Mouse (Mus musculus) Patski (cell line): ENCODE results near the gene Wfdc18. TPM values are rescaled to one million over a fixed set of nuclear protein-coding genes. Genes with fewer than 3 reads are reported as not detected.

ENCODE experiments used
- ATAC-seq: fragments of 100-300 bp; one replicate; pipeline ENCODE4 v1.8.0; 2021
- CTCF ChIA-PET: fragments of 350-600 bp; sonication (Branson Sonifier 250); formaldehyde crosslinking; loops from one replicate; lab custom pipeline; 2022; ENCODE audit warnings: inconsistent platforms; lab: Charles Lee
- POLR2A ChIA-PET: fragments of 350-600 bp; sonication (Branson Sonifier 250); formaldehyde crosslinking; loops from one replicate; lab custom pipeline; 2022; ENCODE audit warnings: antibody characterized with exemption, inconsistent platforms; lab: Charles Lee
- DNase-seq: peaks from one replicate; pipeline ENCODE4 v3.0.0-alpha.2; 2011; ENCODE audit warnings: low read depth, low spot score
- H3K27me3 ChIP-seq: fragments of 371-371 bp; one replicate; pipeline ENCODE4 v1.5.1; 2021
- CTCF ChIP-seq: fragments of 100-300 bp; IDR thresholded peaks from one replicate; pipeline ENCODE4 v1.5.1; 2021
- in situ Hi-C: fragments of 300-500 bp; cut with MboI; formaldehyde crosslinking; loops from 3 replicates; pipeline ENCODE4 v1.11.1; 2018; ENCODE audit warnings: low pct_unique_long_range_greater_than_20kb, mixed read lengths
- polyA plus RNA-seq: library from polyadenylated mRNA; unstranded; gene quantifications from one replicate; pipeline ENCODE4 v1.2.3, GENCODE M21; 2021

The Wfdc18 gene
- polyA plus RNA-seq, result not detected

GRCm38 (mm10) chr11:83708715-83709114 is at the start of gene Wfdc18:
Gene Wfdc18 (plus strand): TSS chr11:83709015.
- in situ Hi-C loops, result no loop called here
- ATAC-seq, result no peak
- POLR2A ChIA-PET, result no interaction called here
- TF ChIP-seq CTCF, result no peak
- no peak for DNase-seq
- CTCF ChIA-PET, result no interaction called here
- H3K27me3 ChIP-seq, result no peaks in the 10 kb centered on the region

DNA sequence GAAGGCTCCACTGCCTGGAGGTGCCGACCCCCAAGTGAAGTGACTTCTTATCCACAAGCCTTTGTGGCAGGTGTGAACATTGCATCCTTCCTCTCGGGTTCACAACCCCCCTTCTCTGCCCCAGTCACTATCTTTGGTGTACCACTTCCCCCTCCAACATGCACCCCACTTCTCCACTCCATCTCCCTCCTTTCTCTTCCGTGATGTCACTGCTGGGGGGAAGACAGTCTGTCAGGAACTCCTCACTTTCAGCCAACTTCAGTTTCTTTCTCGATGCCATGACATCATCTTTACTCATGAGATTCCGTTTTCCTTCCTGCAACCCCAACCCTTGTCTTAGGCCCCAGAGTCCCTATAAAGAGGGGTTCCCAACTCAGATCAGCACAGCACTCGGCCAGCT is 46.6 kb upstream of the Wfdc18 start, which contains the start of gene Ccl4:
Gene Ccl4, plus strand, starts transcription at position 381 of the 400 bp plus-strand sequence.
- CTCF ChIA-PET, result no interaction called here
- in situ Hi-C loops, result loop anchor here (25.0 kb wide), 1 partner anchor 575 kb away; no protein-coding TSS in a partner anchor

GRCm38 (mm10) chr11:83663532-83663931 is 45.3 kb upstream of the Wfdc18 start:
- ChIA-PET CTCF (interaction anchor here (0.7 kb wide), 1 partner anchor 8 kb away, joined by 3 read pairs; no protein-coding TSS in a partner anchor), POLR2A (no interaction called here)
- no peak for DNase-seq
- no peaks in the 10 kb centered on the region for H3K27me3 ChIP-seq
- TF ChIP-seq CTCF, result no peak
- no peak for ATAC-seq
- in situ Hi-C loops, result loop anchor here (25.0 kb wide), 1 partner anchor 576 kb away; no protein-coding TSS in a partner anchor

More for the DNA sequence above, 46.6 kb upstream of the Wfdc18 start, which contains the start of gene Ccl4:
- no peaks in the 10 kb centered on the region for H3K27me3 ChIP-seq
- DNase-seq (no peak), ATAC-seq (no peak)
- POLR2A ChIA-PET, result no interaction called here
- no peak for TF ChIP-seq CTCF

GRCm38 (mm10) chr11:83671743-83672142 is 37.1 kb upstream of the Wfdc18 start:
- no peak for TF ChIP-seq CTCF
- peaks cover 16% of the 10 kb centered on the region for H3K27me3 ChIP-seq
- ChIA-PET CTCF (interaction anchor here (1.0 to 1.2 kb wide), 2 partner anchors 8 to 19 kb away, joined by 3 read pairs; no protein-coding TSS in a partner anchor), POLR2A (no interaction called here)
- in situ Hi-C loops, result loop anchor here (25.0 kb wide), 1 partner anchor 584 kb away; no protein-coding TSS in a partner anchor
- no peak for DNase-seq
- ATAC-seq, result no peak

- in situ Hi-C loops, result no loop called here
- ATAC-seq (no peak), DNase-seq (no peak)
- CTCF ChIA-PET, result no interaction called here
- peaks cover 28% of the 10 kb centered on the region for H3K27me3 ChIP-seq
- POLR2A ChIA-PET, result no interaction called here
- no peak for TF ChIP-seq CTCF
Observed at GRCm38 (mm10) chr11:83675665-83676064, 33.1 kb upstream of the Wfdc18 start.

DNA sequence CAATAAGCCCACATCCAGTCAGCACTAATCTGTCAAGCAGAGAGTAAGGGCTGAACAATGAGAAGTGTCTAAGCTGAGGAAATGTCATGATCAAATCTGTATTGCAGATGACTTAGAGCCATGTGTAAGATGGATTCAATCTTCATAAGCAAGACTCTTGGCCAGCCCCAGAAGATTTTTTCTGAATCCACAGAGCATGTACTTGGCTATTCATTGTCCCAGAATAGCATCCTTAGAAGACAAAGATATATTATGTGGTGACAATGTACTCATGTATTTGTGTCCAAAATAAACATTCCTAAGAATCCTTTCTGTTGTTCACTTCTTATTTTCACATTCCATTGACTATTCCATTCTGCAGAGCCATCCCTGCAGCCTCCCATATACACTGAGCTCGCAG is 18.9 kb upstream of the Wfdc18 start:
- ATAC-seq, result peak; percentile 60
- DNase-seq, result no peak
- ChIA-PET POLR2A (no interaction called here), CTCF (interaction anchor here (0.8 kb wide), 1 partner anchor 12 kb away, joined by 3 read pairs; no protein-coding TSS in a partner anchor)
- in situ Hi-C loops, result no loop called here
- H3K27me3 ChIP-seq, result peaks cover 3% of the 10 kb centered on the region
- TF ChIP-seq CTCF, result no peak

DNA sequence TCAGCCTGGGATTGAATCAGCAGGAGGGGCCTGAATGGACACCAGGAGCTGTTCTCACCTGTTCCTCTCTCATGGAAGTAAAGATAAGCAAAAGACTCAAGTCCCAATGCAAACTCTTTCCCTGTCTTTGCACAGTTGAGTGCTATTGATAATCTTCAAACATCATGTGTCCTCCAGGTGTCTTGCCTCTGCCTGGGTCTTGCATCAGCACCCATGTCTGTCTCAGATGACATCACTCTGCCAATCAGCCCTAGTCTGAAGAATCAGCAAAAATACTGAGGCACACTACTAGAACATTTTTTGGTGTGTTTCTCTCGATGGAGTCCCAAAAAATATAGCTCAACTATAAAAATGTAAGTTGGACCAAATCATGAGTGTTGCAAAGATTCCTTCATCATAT is 16.8 kb upstream of the Wfdc18 start:
- CTCF ChIA-PET, result no interaction called here
- POLR2A ChIA-PET, result no interaction called here
- in situ Hi-C loops, result no loop called here
- ATAC-seq, result no peak
- TF ChIP-seq CTCF, result no peak
- no peaks in the 10 kb centered on the region for H3K27me3 ChIP-seq
- no peak for DNase-seq

- ATAC-seq (no peak), DNase-seq (no peak)
- CTCF ChIA-PET, result no interaction called here
- POLR2A ChIA-PET, result interaction anchor here (0.6 kb wide), 1 partner anchor 246 kb away, joined by 4 read pairs; no protein-coding TSS in a partner anchor
- no peak for TF ChIP-seq CTCF
- in situ Hi-C loops, result no loop called here
- H3K27me3 ChIP-seq, result no peaks in the 10 kb centered on the region
Observed at GRCm38 (mm10) chr11:83703705-83704104, 5.1 kb upstream of the Wfdc18 start, which contains the start of gene Wfdc17. Gene Wfdc17 (plus strand): TSS chr11:83703991.

DNA sequence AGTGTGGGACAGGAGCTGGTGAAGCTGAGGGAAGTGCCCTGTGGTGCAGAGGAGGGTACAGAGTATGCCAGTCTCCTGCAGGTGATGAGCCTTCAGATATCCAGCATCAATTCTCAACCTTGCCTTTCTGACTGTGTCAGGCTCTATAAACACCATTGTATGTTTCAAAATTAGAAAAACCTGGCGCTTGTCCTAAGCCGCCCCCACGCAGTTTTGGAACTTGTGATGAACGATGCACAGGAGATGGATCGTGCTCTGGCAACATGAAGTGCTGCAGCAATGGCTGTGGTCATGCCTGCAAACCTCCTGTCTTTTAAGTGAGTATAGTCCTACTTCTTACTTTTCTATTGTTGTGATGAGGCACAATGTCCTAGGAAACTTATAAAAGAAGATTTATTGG is 868 bp downstream of the Wfdc18 start:
- DNase-seq (no peak), ATAC-seq (no peak)
- no peaks in the 10 kb centered on the region for H3K27me3 ChIP-seq
- TF ChIP-seq CTCF, result no peak
- in situ Hi-C loops, result no loop called here
- CTCF ChIA-PET, result no interaction called here
- POLR2A ChIA-PET, result no interaction called here

DNA sequence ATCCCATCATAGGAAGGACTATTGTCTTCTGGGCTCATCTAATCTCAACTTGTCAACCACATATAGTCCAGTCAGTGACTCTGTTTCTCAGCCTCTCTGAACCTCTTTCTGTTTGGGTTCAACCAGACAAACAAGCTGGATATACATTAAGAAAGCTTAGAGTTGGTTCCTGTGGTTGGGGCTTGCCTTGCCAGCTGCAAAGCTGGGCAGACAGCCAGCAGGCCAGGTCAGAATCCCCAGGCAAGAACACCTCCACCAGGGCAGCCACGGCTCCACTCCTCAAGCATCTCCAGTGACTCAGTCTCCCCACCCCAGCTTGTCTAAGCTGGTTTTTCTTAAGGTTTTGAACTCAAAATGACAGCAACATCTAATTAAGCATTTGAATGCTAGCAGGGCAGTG is 3.9 kb downstream of the Wfdc18 start:
- DNase-seq (no peak), ATAC-seq (no peak)
- ChIA-PET CTCF (no interaction called here), POLR2A (no interaction called here)
- in situ Hi-C loops, result no loop called here
- no peaks in the 10 kb centered on the region for H3K27me3 ChIP-seq
- TF ChIP-seq CTCF, result no peak

- H3K27me3 ChIP-seq, result no peaks in the 10 kb centered on the region
- in situ Hi-C loops, result no loop called here
- POLR2A ChIA-PET, result no interaction called here
- CTCF ChIA-PET, result interaction anchor here (0.8 kb wide), 1 partner anchor 9 kb away, joined by 3 read pairs; no protein-coding TSS in a partner anchor
- DNase-seq (no peak), ATAC-seq (no peak)
- TF ChIP-seq CTCF, result no peak
Observed at GRCm38 (mm10) chr11:83713925-83714324, 5.1 kb downstream of the Wfdc18 start.
